Mouse (Mus musculus) heart, embryonic 11.5 days (tissue): ENCODE measurements around the gene Zbtb20. TPM values are rescaled to one million over a fixed set of nuclear protein-coding genes. Genes with fewer than 3 reads are reported as not detected.

Source experiments
- ATAC-seq: fragments of 200-750 bp; cut with Nextera tagmentation; replicated peaks from 2 replicates; pipeline ENCODE4 v1.8.0; 2017; ENCODE audit warnings: moderate library complexity; ENCODE audit not compliant: insufficient number of reproducible peaks, low FRiP score, low TSS enrichment
- H3K27ac ChIP-seq: fragments of 300-500 bp; sonication (generic); 2 replicates; pipeline ENCODE4 v1.5.1; 2014; ENCODE audit warnings: mild to moderate bottlenecking, low read depth, low read length
- H3K27me3 ChIP-seq: fragments of 300-500 bp; sonication (generic); 2 replicates; pipeline ENCODE4 v1.6.1; 2014; ENCODE audit warnings: mild to moderate bottlenecking, low read length, mixed read lengths; ENCODE audit not compliant: control insufficient read depth, insufficient read depth
- H3K36me3 ChIP-seq: fragments of 300-500 bp; sonication (generic); 2 replicates; pipeline ENCODE4 v1.6.1; 2014; ENCODE audit warnings: mild to moderate bottlenecking, low read length, moderate library complexity, mixed read lengths; ENCODE audit not compliant: control insufficient read depth, insufficient read depth
- H3K4me1 ChIP-seq: fragments of 300-500 bp; sonication (generic); 2 replicates; pipeline ENCODE4 v1.6.1; 2014; ENCODE audit warnings: low read length; ENCODE audit not compliant: control insufficient read depth, insufficient read depth
- H3K4me2 ChIP-seq: fragments of 300-500 bp; sonication (generic); 2 replicates; pipeline ENCODE4 v1.6.1; 2014; ENCODE audit warnings: mild to moderate bottlenecking, moderate library complexity
- H3K4me3 ChIP-seq: fragments of 300-500 bp; sonication (generic); 2 replicates; pipeline ENCODE4 v1.5.1; 2014; ENCODE audit warnings: low read depth, low read length
- H3K9ac ChIP-seq: fragments of 300-500 bp; sonication (generic); 2 replicates; pipeline ENCODE4 v1.6.1; 2014; ENCODE audit warnings: mild to moderate bottlenecking, low read depth, low read length, moderate library complexity
- H3K9me3 ChIP-seq: fragments of 300-500 bp; sonication (generic); replicated peaks from 2 replicates; pipeline ENCODE4 v1.6.1; 2016; ENCODE audit warnings: low read length; ENCODE audit not compliant: control insufficient read depth
- WGBS: fragments of 180-500 bp; shearing (Covaris S2); extraction: QIAGEN DNeasy Blood & Tissue Kit; methylation state at CpG from one replicate; pipeline ENCODE4 v1.1.7; 2014; ENCODE audit not compliant: insufficient replicate concordance; 5-methylcytosine and 5-hydroxymethylcytosine counted together
- polyA plus RNA-seq: library from polyadenylated mRNA; unstranded; fragments of >200 nt; fragmentation: Nextera tagmentation; extraction: Ambion mirVana; gene quantifications from 2 replicates; pipeline ENCODE4 v1.2.1, GENCODE M21; 2014

Gene Zbtb20
- polyA plus RNA-seq, 1 experiment from 2014 or later, result 39.0 TPM

DNA sequence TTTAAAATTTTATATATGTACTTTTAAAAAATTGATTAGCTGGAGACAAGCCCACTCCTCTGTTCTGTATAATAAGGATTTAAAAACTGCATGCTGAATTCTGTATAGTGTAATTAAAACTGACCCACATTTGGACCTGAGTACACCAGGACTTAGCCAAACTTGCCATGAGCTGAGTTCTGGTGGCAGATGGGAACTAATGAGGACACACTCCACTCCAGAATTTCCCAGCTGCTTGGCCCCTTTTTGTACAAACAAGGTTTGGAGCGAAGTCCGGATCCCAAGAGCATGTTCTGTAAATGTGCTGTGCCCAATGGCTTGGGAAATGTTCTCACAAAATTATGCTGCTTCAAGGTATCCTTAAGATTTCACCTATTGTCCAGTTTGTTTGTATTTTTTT, 204.7 kb downstream of the Zbtb20 start:
- no peaks in the 10 kb centered on the region for H3K4me1 ChIP-seq
- H3K36me3 ChIP-seq, result no peaks in the 10 kb centered on the region
- H3K4me2 ChIP-seq, result no peak overlapping the region
- no peak overlapping the region for H3K27ac ChIP-seq
- H3K9ac ChIP-seq, result no peak overlapping the region
- H3K4me3 ChIP-seq, result no peak overlapping the region
- WGBS, result 70% methylated on average over 2 of the region's 2 CpGs
- H3K9me3 ChIP-seq, result no peaks in the 10 kb centered on the region
- no peak for ATAC-seq
- H3K27me3 ChIP-seq, result no peaks in the 10 kb centered on the region

GRCm38 (mm10) chr16:43080923-43081702, 205.4 kb downstream of the Zbtb20 start:
- H3K4me1 ChIP-seq, result no peaks in the 10 kb centered on the region
- H3K27ac ChIP-seq, result no peak overlapping the region
- H3K4me3 ChIP-seq, result no peak overlapping the region
- 80% methylated on average over 5 of the region's 5 CpGs for WGBS
- no peak overlapping the region for H3K4me2 ChIP-seq
- no peak for ATAC-seq
- H3K9ac ChIP-seq, result no peak overlapping the region
- H3K9me3 ChIP-seq, result no peaks in the 10 kb centered on the region
- H3K36me3 ChIP-seq, result no peaks in the 10 kb centered on the region
- no peaks in the 10 kb centered on the region for H3K27me3 ChIP-seq

- 84% methylated on average over 6 of the region's 6 CpGs for WGBS
- no peaks in the 10 kb centered on the region for H3K9me3 ChIP-seq
- no peaks in the 10 kb centered on the region for H3K27me3 ChIP-seq
- no peak overlapping the region for H3K9ac ChIP-seq
- no peaks in the 10 kb centered on the region for H3K4me1 ChIP-seq
- H3K4me2 ChIP-seq, result no peak overlapping the region
- H3K27ac ChIP-seq, result no peak overlapping the region
- H3K36me3 ChIP-seq, result no peaks in the 10 kb centered on the region
- H3K4me3 ChIP-seq, result no peak overlapping the region
- ATAC-seq, result no peak
These were observed 206.3 kb downstream of the Zbtb20 start for GRCm38 (mm10) chr16:43081995-43082394.

DNA sequence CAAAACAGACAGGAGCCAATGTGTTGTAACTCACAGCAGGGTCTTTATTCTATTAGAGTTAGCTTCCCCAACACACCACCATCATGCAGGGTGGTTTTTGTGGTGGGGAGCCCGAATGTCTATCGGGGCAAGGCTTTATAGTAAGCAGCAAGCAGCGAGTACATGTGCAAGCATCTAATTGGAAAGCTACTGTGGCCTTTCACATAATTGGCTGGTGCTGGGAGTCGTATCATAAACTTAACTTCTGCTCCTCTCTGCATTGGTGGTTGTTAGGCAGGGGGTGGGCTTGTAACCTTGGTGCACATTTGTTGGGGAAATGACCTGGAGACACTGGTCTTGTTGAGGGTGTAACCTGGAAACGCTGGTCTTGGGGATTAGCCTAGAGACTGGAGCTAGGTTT, 207.1 kb downstream of the Zbtb20 start:
- Histone ChIP-seq H3K36me3 (no peaks in the 10 kb centered on the region), H3K9ac (no peak overlapping the region), H3K27me3 (no peaks in the 10 kb centered on the region), H3K27ac (no peak overlapping the region), H3K4me2 (no peak overlapping the region), H3K4me1 (no peaks in the 10 kb centered on the region), H3K4me3 (no peak overlapping the region), H3K9me3 (no peaks in the 10 kb centered on the region)
- 79% methylated on average over 5 of the region's 5 CpGs for WGBS
- ATAC-seq, result no peak

DNA sequence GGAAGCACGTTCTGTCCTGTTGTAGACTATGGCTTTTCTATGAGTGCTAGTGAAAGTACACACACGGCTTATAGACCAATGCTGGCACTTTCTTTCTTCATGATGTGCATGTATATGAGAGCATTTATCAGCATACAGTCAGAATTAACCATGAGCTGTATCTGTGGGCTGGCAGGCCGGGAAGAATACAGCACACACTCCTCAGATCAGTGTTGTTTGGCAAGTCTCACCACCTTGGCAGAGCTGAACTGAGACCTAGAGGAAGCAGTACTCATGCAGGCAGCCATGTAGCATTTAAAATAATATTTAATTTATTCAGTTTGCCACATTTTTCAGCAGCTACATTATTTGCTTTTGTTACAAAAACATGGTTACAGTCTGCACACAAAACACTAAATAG, 214.5 kb downstream of the Zbtb20 start:
- no peaks in the 10 kb centered on the region for H3K9me3 ChIP-seq
- no peak for ATAC-seq
- no peak overlapping the region for H3K9ac ChIP-seq
- H3K27ac ChIP-seq, result no peak overlapping the region
- 72% methylated on average over 3 of the region's 3 CpGs for WGBS
- H3K36me3 ChIP-seq, result no peaks in the 10 kb centered on the region
- no peak overlapping the region for H3K4me2 ChIP-seq
- H3K27me3 ChIP-seq, result no peaks in the 10 kb centered on the region
- no peak overlapping the region for H3K4me3 ChIP-seq
- H3K4me1 ChIP-seq, result no peaks in the 10 kb centered on the region

DNA sequence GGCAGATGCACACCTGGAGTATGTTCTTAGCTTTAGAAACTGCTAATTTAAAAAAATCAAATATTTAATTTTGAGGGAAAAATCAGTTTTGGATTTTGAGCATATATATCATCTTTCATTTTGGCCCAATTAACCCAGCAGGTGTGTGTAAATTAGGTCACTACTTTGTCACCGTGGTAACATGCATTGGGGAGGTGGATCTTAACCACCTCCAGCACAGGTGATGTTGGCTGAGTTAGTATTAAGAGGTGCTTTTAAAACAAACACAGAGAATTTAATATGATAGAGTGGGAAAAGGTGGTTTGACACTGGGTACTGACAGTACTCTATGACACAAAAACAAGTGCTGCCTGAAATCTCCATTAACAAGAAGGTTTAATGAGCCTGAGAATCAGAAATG, 218.5 kb downstream of the Zbtb20 start:
- H3K4me1 ChIP-seq, result no peaks in the 10 kb centered on the region
- no peak overlapping the region for H3K9ac ChIP-seq
- ATAC-seq, result no peak
- no peak overlapping the region for H3K27ac ChIP-seq
- H3K9me3 ChIP-seq, result no peaks in the 10 kb centered on the region
- H3K4me2 ChIP-seq, result no peak overlapping the region
- 84% methylated on average over 1 of the region's 1 CpGs for WGBS
- no peak overlapping the region for H3K4me3 ChIP-seq
- no peaks in the 10 kb centered on the region for H3K36me3 ChIP-seq
- no peaks in the 10 kb centered on the region for H3K27me3 ChIP-seq

DNA sequence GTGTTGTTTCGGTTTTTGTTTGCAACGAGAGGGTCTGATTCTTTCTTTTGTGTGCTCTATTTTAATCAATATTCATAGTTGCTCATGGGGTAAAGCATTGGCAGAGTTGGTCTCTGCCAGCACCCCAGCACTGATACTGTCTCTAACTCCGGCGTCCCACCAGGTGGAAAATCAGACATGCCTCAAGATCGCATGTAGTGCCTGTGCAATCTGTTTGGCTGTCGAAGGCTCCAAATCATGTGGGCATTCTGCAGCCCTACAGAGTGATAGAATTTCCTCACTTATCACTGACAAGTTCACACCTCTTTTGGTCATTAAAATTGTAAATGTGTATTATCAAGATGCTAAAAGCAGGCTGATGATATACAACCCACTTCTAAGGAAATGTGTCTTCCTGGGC, 219.1 kb downstream of the Zbtb20 start:
- Histone ChIP-seq H3K9ac (no peak overlapping the region), H3K27me3 (no peaks in the 10 kb centered on the region), H3K4me3 (no peak overlapping the region), H3K36me3 (no peaks in the 10 kb centered on the region), H3K27ac (no peak overlapping the region), H3K9me3 (no peaks in the 10 kb centered on the region), H3K4me2 (no peak overlapping the region), H3K4me1 (no peaks in the 10 kb centered on the region)
- WGBS, result 77% methylated on average over 6 of the region's 6 CpGs
- ATAC-seq, result no peak

GRCm38 (mm10) chr16:43096040-43096439, 220.4 kb downstream of the Zbtb20 start:
- H3K4me3 ChIP-seq, result no peak overlapping the region
- no peaks in the 10 kb centered on the region for H3K27me3 ChIP-seq
- H3K9ac ChIP-seq, result no peak overlapping the region
- H3K36me3 ChIP-seq, result no peaks in the 10 kb centered on the region
- no peaks in the 10 kb centered on the region for H3K9me3 ChIP-seq
- no peak overlapping the region for H3K27ac ChIP-seq
- no peak for ATAC-seq
- no peak overlapping the region for H3K4me2 ChIP-seq
- H3K4me1 ChIP-seq, result no peaks in the 10 kb centered on the region

DNA sequence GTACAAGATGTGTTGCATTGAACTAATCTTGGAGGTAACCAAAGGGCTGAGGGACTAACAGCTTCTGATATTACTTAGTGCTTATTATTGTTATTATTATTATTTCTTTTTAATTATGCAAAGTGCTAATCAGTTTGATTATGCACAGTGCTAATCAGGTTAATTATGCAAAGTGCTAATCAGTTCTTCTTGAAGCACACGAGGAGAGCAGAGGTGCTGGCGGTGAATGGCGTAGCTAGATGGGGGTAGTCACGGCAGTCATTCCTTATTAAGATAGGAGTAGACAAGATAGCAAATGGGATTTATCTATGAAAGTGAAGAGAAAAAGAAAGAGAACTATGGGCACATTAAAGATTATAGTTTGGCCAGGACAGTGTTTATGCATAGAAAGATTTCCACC, 222.5 kb downstream of the Zbtb20 start:
- H3K4me2 ChIP-seq, result no peak overlapping the region
- H3K27ac ChIP-seq, result no peak overlapping the region
- H3K27me3 ChIP-seq, result no peaks in the 10 kb centered on the region
- H3K9ac ChIP-seq, result no peak overlapping the region
- no peaks in the 10 kb centered on the region for H3K36me3 ChIP-seq
- H3K9me3 ChIP-seq, result no peaks in the 10 kb centered on the region
- 75% methylated on average over 4 of the region's 4 CpGs for WGBS
- no peak for ATAC-seq
- no peak overlapping the region for H3K4me3 ChIP-seq
- no peaks in the 10 kb centered on the region for H3K4me1 ChIP-seq
